Mouse (Mus musculus): ENCODE results near the gene Gpatch2. TPM values are rescaled to one million over a fixed set of nuclear protein-coding genes. Genes with fewer than 3 reads are reported as not detected.

Gene Gpatch2
- polyA plus RNA-seq, 1 experiment, result 0.39 TPM

GRCm38 (mm10) chr1:187292395-187292749, 77.1 kb downstream of the Gpatch2 start:
- no peaks in the 10 kb centered on the region for H3K9me3 ChIP-seq (ENCODE audit: control insufficient read depth, low read length)
- H3K27me3 ChIP-seq (ENCODE audit: control insufficient read depth), result no peaks in the 10 kb centered on the region
- TF ChIP-seq GATA1 (IDR thresholded peaks at IDR 0.05; ENCODE audit: low read length) (no peak), TAL1 (IDR thresholded peaks at IDR 0.05; ENCODE audit: low read length) (no peak)
- H3K4me3 ChIP-seq (replicated peaks), result no peak overlapping the region
- H3K4me1 ChIP-seq (ENCODE audit: control insufficient read depth), result peaks cover 7% of the 10 kb centered on the region; the same call in 1 of the 2 replicates
- H3K36me3 ChIP-seq (ENCODE audit: control insufficient read depth), result no peaks in the 10 kb centered on the region

GRCm38 (mm10) chr1:187293233-187293632, 77.9 kb downstream of the Gpatch2 start:
- TF ChIP-seq GATA1 (IDR thresholded peaks at IDR 0.05; ENCODE audit: low read length), result no peak
- no peak for TF ChIP-seq TAL1 (IDR thresholded peaks at IDR 0.05; ENCODE audit: low read length)
- no peaks in the 10 kb centered on the region for H3K36me3 ChIP-seq (ENCODE audit: control insufficient read depth)
- no peaks in the 10 kb centered on the region for H3K27me3 ChIP-seq (ENCODE audit: control insufficient read depth)
- no peaks in the 10 kb centered on the region for H3K9me3 ChIP-seq (ENCODE audit: control insufficient read depth, low read length)
- no peak overlapping the region for H3K4me3 ChIP-seq (replicated peaks)
- peaks cover 7% of the 10 kb centered on the region; the same call in 1 of the 2 replicates for H3K4me1 ChIP-seq (ENCODE audit: control insufficient read depth)

GRCm38 (mm10) chr1:187294522-187294921, 79.2 kb downstream of the Gpatch2 start:
- TF ChIP-seq GATA1 (IDR thresholded peaks at IDR 0.05; ENCODE audit: low read length) (no peak), TAL1 (IDR thresholded peaks at IDR 0.05; ENCODE audit: low read length) (no peak)
- Histone ChIP-seq H3K36me3 (ENCODE audit: control insufficient read depth) (no peaks in the 10 kb centered on the region), H3K27me3 (ENCODE audit: control insufficient read depth) (no peaks in the 10 kb centered on the region), H3K9me3 (ENCODE audit: control insufficient read depth, low read length) (no peaks in the 10 kb centered on the region), H3K4me1 (ENCODE audit: control insufficient read depth) (peaks cover 7% of the 10 kb centered on the region; the same call in 1 of the 2 replicates), H3K4me3 (replicated peaks) (no peak overlapping the region)

- H3K36me3 ChIP-seq (ENCODE audit: control insufficient read depth), result no peaks in the 10 kb centered on the region
- no peak overlapping the region for H3K4me3 ChIP-seq (replicated peaks)
- no peak for TF ChIP-seq TAL1 (IDR thresholded peaks at IDR 0.05; ENCODE audit: low read length)
- TF ChIP-seq GATA1 (IDR thresholded peaks at IDR 0.05; ENCODE audit: low read length), result no peak
- H3K4me1 ChIP-seq (ENCODE audit: control insufficient read depth), result peaks cover 7% of the 10 kb centered on the region; the same call in 1 of the 2 replicates
- no peaks in the 10 kb centered on the region for H3K27me3 ChIP-seq (ENCODE audit: control insufficient read depth)
- H3K9me3 ChIP-seq (ENCODE audit: control insufficient read depth, low read length), result no peaks in the 10 kb centered on the region
Observed at GRCm38 (mm10) chr1:187295038-187295559, 79.8 kb downstream of the Gpatch2 start.

GRCm38 (mm10) chr1:187295711-187296110, 80.4 kb downstream of the Gpatch2 start:
- TF ChIP-seq GATA1 (IDR thresholded peaks at IDR 0.05; ENCODE audit: low read length), result no peak
- no peak for TF ChIP-seq TAL1 (IDR thresholded peaks at IDR 0.05; ENCODE audit: low read length)

GRCm38 (mm10) chr1:187299236-187299635, 83.9 kb downstream of the Gpatch2 start:
- Histone ChIP-seq H3K36me3 (ENCODE audit: control insufficient read depth) (no peaks in the 10 kb centered on the region), H3K27me3 (ENCODE audit: control insufficient read depth) (no peaks in the 10 kb centered on the region), H3K9me3 (ENCODE audit: control insufficient read depth, low read length) (no peaks in the 10 kb centered on the region), H3K4me3 (replicated peaks) (no peak overlapping the region), H3K4me1 (ENCODE audit: control insufficient read depth) (no peaks in the 10 kb centered on the region)
- TF ChIP-seq TAL1 (IDR thresholded peaks at IDR 0.05; ENCODE audit: low read length) (no peak), GATA1 (IDR thresholded peaks at IDR 0.05; ENCODE audit: low read length) (no peak)

More at GRCm38 (mm10) chr1:187295711-187296110, 80.4 kb downstream of the Gpatch2 start:
- Histone ChIP-seq H3K27me3 (ENCODE audit: control insufficient read depth) (no peaks in the 10 kb centered on the region), H3K4me1 (ENCODE audit: control insufficient read depth) (peaks cover 7% of the 10 kb centered on the region; the same call in 1 of the 2 replicates), H3K9me3 (ENCODE audit: control insufficient read depth, low read length) (no peaks in the 10 kb centered on the region), H3K36me3 (ENCODE audit: control insufficient read depth) (no peaks in the 10 kb centered on the region), H3K4me3 (replicated peaks) (no peak overlapping the region)

GRCm38 (mm10) chr1:187300626-187301025, 85.3 kb downstream of the Gpatch2 start:
- Histone ChIP-seq H3K4me3 (replicated peaks) (no peak overlapping the region), H3K4me1 (ENCODE audit: control insufficient read depth) (no peaks in the 10 kb centered on the region), H3K36me3 (ENCODE audit: control insufficient read depth) (no peaks in the 10 kb centered on the region; the same call in 1 of the 2 replicates), H3K27me3 (ENCODE audit: control insufficient read depth) (no peaks in the 10 kb centered on the region), H3K9me3 (ENCODE audit: control insufficient read depth, low read length) (no peaks in the 10 kb centered on the region)
- TF ChIP-seq TAL1 (IDR thresholded peaks at IDR 0.05; ENCODE audit: low read length) (no peak), GATA1 (IDR thresholded peaks at IDR 0.05; ENCODE audit: low read length) (no peak)

GRCm38 (mm10) chr1:187303221-187303620, 87.9 kb downstream of the Gpatch2 start:
- Histone ChIP-seq H3K9me3 (ENCODE audit: control insufficient read depth, low read length) (no peaks in the 10 kb centered on the region), H3K4me3 (replicated peaks) (no peak overlapping the region), H3K36me3 (ENCODE audit: control insufficient read depth) (peaks cover 3% of the 10 kb centered on the region), H3K4me1 (ENCODE audit: control insufficient read depth) (no peaks in the 10 kb centered on the region), H3K27me3 (ENCODE audit: control insufficient read depth) (no peaks in the 10 kb centered on the region)
- TF ChIP-seq GATA1 (IDR thresholded peaks at IDR 0.05; ENCODE audit: low read length), result no peak
- TF ChIP-seq TAL1 (IDR thresholded peaks at IDR 0.05; ENCODE audit: low read length), result no peak

- Histone ChIP-seq H3K4me1 (ENCODE audit: control insufficient read depth) (no peaks in the 10 kb centered on the region), H3K27me3 (ENCODE audit: control insufficient read depth) (no peaks in the 10 kb centered on the region), H3K4me3 (replicated peaks) (no peak overlapping the region), H3K9me3 (ENCODE audit: control insufficient read depth, low read length) (no peaks in the 10 kb centered on the region), H3K36me3 (ENCODE audit: control insufficient read depth) (peaks cover 3% of the 10 kb centered on the region)
- TF ChIP-seq GATA1 (IDR thresholded peaks at IDR 0.05; ENCODE audit: low read length) (no peak), TAL1 (IDR thresholded peaks at IDR 0.05; ENCODE audit: low read length) (no peak)
Observed at GRCm38 (mm10) chr1:187307335-187307734, 92.0 kb downstream of the Gpatch2 start.

GRCm38 (mm10) chr1:187308523-187308922, 93.2 kb downstream of the Gpatch2 start:
- TF ChIP-seq GATA1 (IDR thresholded peaks at IDR 0.05; ENCODE audit: low read length) (no peak), TAL1 (IDR thresholded peaks at IDR 0.05; ENCODE audit: low read length) (no peak)
- H3K4me1 ChIP-seq (ENCODE audit: control insufficient read depth), result no peaks in the 10 kb centered on the region
- H3K9me3 ChIP-seq (ENCODE audit: control insufficient read depth, low read length), result no peaks in the 10 kb centered on the region
- H3K4me3 ChIP-seq (replicated peaks), result no peak overlapping the region
- H3K36me3 ChIP-seq (ENCODE audit: control insufficient read depth), result peaks cover 3% of the 10 kb centered on the region
- H3K27me3 ChIP-seq (ENCODE audit: control insufficient read depth), result no peaks in the 10 kb centered on the region

All from erythroblast, embryonic 14.5 days (primary cell).